8 mouse cellular contexts compared by ENCODE assay signal in genomic region chr6:89659692-89660423, GRCm38 (mm10). TPM values are rescaled to one million over a fixed set of nuclear protein-coding genes. Genes with fewer than 3 reads are reported as not detected.
A peak's percentile ranks its signal among the peaks of the same experiment; 100 is the strongest.
DNase-seq lines count a peak whose midpoint lies in the region; ATAC-seq and TF ChIP-seq lines count a peak whose summit lies in the region.

No protein-coding gene starts in this region.

- H3K9me3 ChIP-seq in heart, embryonic 10.5 days = no peaks in the 10 kb centered on the region
- H3K9me3 ChIP-seq in heart, embryonic 12.5 days (replicated peaks) = no peaks in the 10 kb centered on the region; the same call in 1 of the 2 replicates
- H3K9me3 ChIP-seq in liver, postnatal 0 days (ENCODE audit: low read length) = no peaks in the 10 kb centered on the region

- peak; percentile 96 for DNase-seq in heart, adult 11 months
- DNase-seq in heart, embryonic 10.5 days (ENCODE audit: low spot score) = no peak
- DNase-seq in 416B (ENCODE audit: low read depth) = peak; percentile 63
- DNase-seq in R1 (ENCODE audit: low read depth, low spot score) = peak; percentile 40
- peak; percentile 25 for DNase-seq in liver, postnatal 0 days
- peak; percentile 66 for DNase-seq in testis, postnatal 10 days (ENCODE audit: low spot score)
- no peak for DNase-seq in ovary, postnatal 10 days (ENCODE audit: low spot score)

- no peak overlapping the region for H3K4me2 ChIP-seq in heart, embryonic 12.5 days
- H3K4me2 ChIP-seq in liver, postnatal 0 days (ENCODE audit: low read depth, low read length) = no peak overlapping the region

- peak; percentile 75 for TF ChIP-seq CTCF in liver, postnatal 0 days (IDR thresholded peaks at IDR 0.05; ENCODE audit: low read depth)

- peaks cover 12% of the 10 kb centered on the region; the same call in 1 of the 2 replicates for H3K4me1 ChIP-seq in heart, embryonic 10.5 days
- H3K4me1 ChIP-seq in heart, embryonic 12.5 days (replicated peaks) = peaks cover 13% of the 10 kb centered on the region; the same call in 1 of the 2 replicates
- no peaks in the 10 kb centered on the region for H3K4me1 ChIP-seq in liver, postnatal 0 days (ENCODE audit: insufficient read depth)

- H3K9ac ChIP-seq in heart, embryonic 12.5 days = no peak overlapping the region
- H3K9ac ChIP-seq in liver, postnatal 0 days (replicated peaks) = no peak overlapping the region

- WGBS in heart, embryonic 10.5 days = 32% methylated on average over 7 of the region's 7 CpGs
- 18% methylated on average over 7 of the region's 7 CpGs for WGBS in heart, embryonic 12.5 days
- 28% methylated on average over 7 of the region's 7 CpGs for WGBS in liver, postnatal 0 days (ENCODE audit: insufficient replicate concordance)

- no peak overlapping the region for H3K4me3 ChIP-seq in heart, embryonic 10.5 days
- no peak overlapping the region for H3K4me3 ChIP-seq in heart, embryonic 12.5 days
- no peak overlapping the region for H3K4me3 ChIP-seq in liver, postnatal 0 days (ENCODE audit: low read depth, low read length)

- no peaks in the 10 kb centered on the region for H3K27me3 ChIP-seq in heart, embryonic 10.5 days (ENCODE audit: insufficient read depth, poor library complexity, severe bottlenecking)
- H3K27me3 ChIP-seq in heart, embryonic 12.5 days (replicated peaks) = no peaks in the 10 kb centered on the region
- H3K27me3 ChIP-seq in liver, postnatal 0 days (ENCODE audit: insufficient read depth, low read length) = no peaks in the 10 kb centered on the region

- ATAC-seq in heart, embryonic 12.5 days (ENCODE audit: insufficient number of reproducible peaks, low FRiP score) = no peak
- no peak for ATAC-seq in liver, postnatal 0 days

- TF ChIP-seq EP300 in liver, postnatal 0 days (IDR thresholded peaks at IDR 0.05; ENCODE audit: low read depth) = no peak

- H3K36me3 ChIP-seq in heart, embryonic 10.5 days = peaks cover 6% of the 10 kb centered on the region; the same call in 1 of the 2 replicates
- peaks cover 12% of the 10 kb centered on the region for H3K36me3 ChIP-seq in heart, embryonic 12.5 days
- no peaks in the 10 kb centered on the region for H3K36me3 ChIP-seq in liver, postnatal 0 days (replicated peaks; ENCODE audit: insufficient read depth, low read length)

- H3K27ac ChIP-seq in heart, embryonic 10.5 days = no peak overlapping the region
- H3K27ac ChIP-seq in heart, embryonic 12.5 days (ENCODE audit: poor library complexity, severe bottlenecking) = peak overlapping the region; percentile 31; the same call in 1 of the 2 replicates
- H3K27ac ChIP-seq in liver, postnatal 0 days (ENCODE audit: low read depth) = no peak overlapping the region

RNA-seq across cellular contexts. Expression of gene Txnrd3, which starts 16.1 kb away (rescaled TPM):
- 8.7 and 10.3 TPM in 2 replicates for polyA plus RNA-seq in heart, embryonic 10.5 days (2016; fragmentation: Nextera tagmentation; extraction: Ambion mirVana)
- 10.0 and 11.5 TPM in 2 replicates for polyA plus RNA-seq in heart, embryonic 12.5 days (2016; fragmentation: Nextera tagmentation; extraction: Ambion mirVana)
- 4.2 and 4.6 TPM in 2 replicates for polyA plus RNA-seq in liver, postnatal 0 days (2015; fragmentation: Nextera tagmentation; extraction: Ambion mirVana)

RNA-seq across cellular contexts. Expression of gene Vmn1r40, which starts 47.5 kb away (rescaled TPM):
- not detected in 2 replicates for polyA plus RNA-seq in heart, embryonic 10.5 days (2016; fragmentation: Nextera tagmentation; extraction: Ambion mirVana)
- not detected in 2 replicates for polyA plus RNA-seq in heart, embryonic 12.5 days (2016; fragmentation: Nextera tagmentation; extraction: Ambion mirVana)
- not detected in 2 replicates for polyA plus RNA-seq in liver, postnatal 0 days (2015; fragmentation: Nextera tagmentation; extraction: Ambion mirVana)

Comparison
In these comparisons a context has a peak if more than half of its experiments do, and no peak if none do; other contexts are left out.
1. DNase-seq: peak in heart, adult 11 months (single experiment), 416B (single experiment), R1 (single experiment), liver, postnatal 0 days (single experiment) and testis, postnatal 10 days (single experiment); none in heart, embryonic 10.5 days (single experiment) and ovary, postnatal 10 days (single experiment).